Mouse (Mus musculus) left cerebral cortex, adult 2 months (tissue): ENCODE results near the gene Ctc1. TPM values are rescaled to one million over a fixed set of nuclear protein-coding genes. Genes with fewer than 3 reads are reported as not detected.
A peak's percentile ranks its signal among the peaks of the same experiment; 100 is the strongest.

Source experiments
- DNase-seq, 2 experiments: peaks; one replicate each; pipeline ENCODE4 v3.0.0; 2021 to 2022; ENCODE audit warnings: low spot score in 2 of 2, mixed read lengths in 1 of 2; ENCODE audit errors: extremely low spot score in 1 of 2
- H3K27ac ChIP-seq: fragments of 200-600 bp; 2 replicates; pipeline ENCODE4 v1.8.1; 2022
- H3K4me3 ChIP-seq: fragments of 200-600 bp; 2 replicates; pipeline ENCODE4 v1.8.1; 2022
- CTCF ChIP-seq: fragments of 200-600 bp; IDR thresholded peaks from 2 replicates; pipeline ENCODE4 v1.8.1; 2022; ENCODE audit warnings: antibody characterized with exemption, mild to moderate bottlenecking, moderate library complexity
- intact Hi-C: fragments of 180-260 bp; cut with DNase I; formaldehyde crosslinking; loops from one replicate; pipeline ENCODE4 v1.15.1; 2025
- total RNA-seq, 2 experiments: library from RNA; stranded (reverse); gene quantifications; 2 replicates each; pipeline ENCODE4 v1.2.3; 2021

The Ctc1 gene
- total RNA-seq, 2 experiments from 2014 or later, result 38.7 to 39.8 TPM

DNA sequence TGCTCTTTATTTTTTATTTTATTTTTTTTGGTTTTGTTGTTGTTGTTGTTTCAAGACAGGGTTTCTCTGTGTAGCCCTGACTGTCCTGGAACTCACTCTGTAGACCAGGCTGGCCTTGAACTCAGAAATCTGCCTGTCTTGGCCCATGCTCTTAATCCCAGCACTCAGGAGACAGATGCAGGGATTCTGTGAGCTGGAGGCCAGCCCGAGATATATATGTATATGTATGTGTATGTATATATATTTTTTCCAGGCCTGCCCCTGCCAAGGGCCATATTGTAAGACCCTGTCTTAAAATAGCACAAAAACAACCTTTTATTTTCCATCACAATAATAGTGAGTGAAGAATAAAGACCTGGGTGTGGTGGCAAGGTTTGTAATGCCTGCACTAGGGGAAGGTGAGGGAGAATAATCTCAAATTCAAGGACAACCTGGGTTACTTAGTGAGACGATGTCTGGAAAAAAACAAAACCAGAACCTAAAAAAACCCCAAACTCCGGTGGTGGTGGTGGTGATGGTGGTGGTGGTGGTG lies 49.7 kb downstream of the Ctc1 start:
- TF ChIP-seq CTCF, result no peak
- intact Hi-C loops, result no loop called here
- Histone ChIP-seq H3K4me3 (no peak overlapping the region), H3K27ac (no peak overlapping the region)
- DNase-seq, result no peak

DNA sequence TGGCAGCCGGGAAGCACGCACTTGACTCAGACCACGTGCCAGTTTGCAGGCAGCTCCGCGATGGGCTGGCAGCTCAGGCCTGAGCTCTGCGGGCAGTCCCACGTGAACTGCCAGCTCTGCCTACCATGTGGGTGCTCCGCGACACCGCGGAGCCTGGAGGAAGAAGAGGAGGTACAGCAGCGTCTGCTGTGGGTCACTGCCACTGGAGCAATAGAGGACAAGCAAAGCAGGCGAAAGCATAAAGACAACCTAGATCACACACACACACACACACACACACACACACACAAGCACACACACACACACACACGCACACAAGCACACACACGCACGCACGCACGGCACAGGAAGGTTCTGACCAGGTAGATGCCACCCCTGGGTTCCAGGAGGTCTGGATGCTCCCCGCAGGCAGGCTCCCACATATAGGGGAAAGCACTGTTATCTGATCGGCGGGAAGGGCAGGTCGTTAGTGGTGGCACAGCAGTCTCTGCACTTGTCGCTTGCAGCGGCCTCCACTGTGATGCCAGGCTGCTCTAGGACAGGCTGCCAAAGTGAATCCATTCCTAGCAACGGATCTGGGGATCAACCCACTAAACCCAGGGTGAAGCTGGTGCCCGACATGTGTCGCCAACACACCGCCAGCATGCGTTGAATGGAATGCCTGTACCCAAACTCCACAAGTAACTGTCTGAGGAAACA lies 50.6 kb downstream of the Ctc1 start:
- no peak for TF ChIP-seq CTCF
- DNase-seq, result peak; percentile 57 to 59
- peak overlapping the region; percentile 40 for H3K4me3 ChIP-seq
- intact Hi-C loops, result no loop called here
- H3K27ac ChIP-seq, result peak overlapping the region; percentile 65

DNA sequence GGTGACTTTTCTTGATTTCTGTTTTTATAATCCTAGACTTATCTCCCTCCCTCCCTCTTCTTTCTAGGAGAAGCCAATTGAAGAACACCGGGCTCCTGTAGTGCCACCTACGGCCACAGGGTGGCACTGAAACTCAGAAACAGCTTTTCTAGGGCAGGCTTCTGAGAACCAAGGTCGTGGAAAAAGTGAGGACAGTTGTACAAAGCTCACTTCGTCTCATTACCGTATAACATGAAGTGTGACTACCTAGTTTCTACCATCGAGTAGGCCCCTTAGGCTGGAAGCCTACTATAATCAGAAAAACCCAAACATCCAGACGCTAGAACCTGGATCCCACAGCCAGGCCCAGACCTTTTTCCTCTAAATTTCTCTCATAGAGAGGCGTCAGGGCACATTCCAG lies 51.2 kb downstream of the Ctc1 start:
- TF ChIP-seq CTCF, result peak; percentile 94
- intact Hi-C loops, result loop anchor here (1.0 kb wide), 1 partner anchor 54 kb away; no protein-coding TSS in a partner anchor
- Histone ChIP-seq H3K4me3 (no peak overlapping the region; the same call in 1 of the 2 replicates), H3K27ac (peak overlapping the region; percentile 70)
- DNase-seq, result peak; percentile 86 to 91

GRCm38 (mm10) chr11:69067601-69068000 lies 51.9 kb downstream of the Ctc1 start:
- intact Hi-C loops, result loop anchor here (1.0 kb wide), 1 partner anchor 54 kb away; no protein-coding TSS in a partner anchor
- Histone ChIP-seq H3K27ac (peak overlapping the region; percentile 70; the same call in 1 of the 2 replicates), H3K4me3 (no peak overlapping the region)
- DNase-seq, result no peak
- TF ChIP-seq CTCF, result no peak

- intact Hi-C loops, result no loop called here
- no peak for TF ChIP-seq CTCF
- DNase-seq, result no peak
- H3K4me3 ChIP-seq, result peak overlapping the region; percentile 79
- H3K27ac ChIP-seq, result peak overlapping the region; percentile 92
Measured at GRCm38 (mm10) chr11:69070093-69070492, 54.4 kb downstream of the Ctc1 start.

DNA sequence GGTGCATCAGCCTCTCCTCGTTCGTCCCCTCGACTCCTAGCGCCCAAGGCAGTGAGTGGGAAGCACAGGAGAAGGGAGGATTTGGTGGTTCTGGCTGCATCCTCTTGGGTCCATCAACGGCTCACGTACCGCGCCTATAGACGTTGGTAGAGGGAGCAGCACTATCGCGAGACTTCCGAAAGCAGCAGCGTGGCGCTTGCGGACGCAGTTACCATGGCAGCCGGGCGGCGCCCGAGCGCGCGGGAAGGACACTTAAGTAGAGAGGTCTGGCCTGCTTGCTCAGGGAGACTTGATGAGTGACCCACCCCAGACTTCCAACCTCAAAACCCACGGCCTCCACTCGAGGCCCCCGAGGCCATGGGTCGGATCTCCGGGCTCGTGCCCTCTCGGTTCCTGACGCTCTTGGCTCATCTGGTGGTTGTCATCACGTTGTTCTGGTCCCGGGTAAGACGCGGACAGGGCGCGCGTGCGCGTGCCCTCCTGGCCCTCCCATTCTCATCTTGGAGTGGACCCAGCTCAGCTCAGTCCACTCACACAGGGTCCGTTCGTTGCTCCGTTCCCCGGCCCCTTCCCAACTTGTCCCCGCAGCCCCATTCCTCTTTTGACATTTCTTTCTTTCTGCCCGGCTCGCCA lies 55.0 kb downstream of the Ctc1 start, which contains the start of gene Tmem107:
Tmem107 (plus strand) TSS at position 217 of the 633 bp plus-strand sequence.
- intact Hi-C loops, result no loop called here
- peak within 1 kb of the TSS; percentile 92 for H3K27ac ChIP-seq

GRCm38 (mm10) chr11:69071262-69071661 lies 55.6 kb downstream of the Ctc1 start:
- peak overlapping the region; percentile 92 for H3K27ac ChIP-seq
- intact Hi-C loops, result no loop called here
- no peak for DNase-seq
- peak overlapping the region; percentile 79 for H3K4me3 ChIP-seq
- TF ChIP-seq CTCF, result no peak

More for the DNA sequence above, 55.0 kb downstream of the Ctc1 start, which contains the start of gene Tmem107:
- peak within 1 kb of the TSS; percentile 79 for H3K4me3 ChIP-seq
- TF ChIP-seq CTCF, result no peak
- peak; percentile 91 to 94 for DNase-seq

GRCm38 (mm10) chr11:69072234-69072633 lies 56.5 kb downstream of the Ctc1 start:
- intact Hi-C loops, result no loop called here
- Histone ChIP-seq H3K4me3 (no peak overlapping the region), H3K27ac (peak overlapping the region; percentile 100; the same call in 1 of the 2 replicates)
- no peak for DNase-seq
- TF ChIP-seq CTCF, result no peak

GRCm38 (mm10) chr11:69072666-69073064 lies 57.0 kb downstream of the Ctc1 start:
- no peak for DNase-seq
- TF ChIP-seq CTCF, result no peak
- Histone ChIP-seq H3K27ac (peak overlapping the region; percentile 100), H3K4me3 (peak overlapping the region; percentile 43)
- intact Hi-C loops, result loop anchor here (1.0 kb wide), 1 partner anchor 16 kb away; the partner anchor contains the start of gene Vamp2

- intact Hi-C loops, result loop anchor here (1.0 kb wide), 1 partner anchor 15 kb away; the partner anchor contains the start of gene Vamp2
- peak; percentile 66 to 84 for DNase-seq
- peak overlapping the region; percentile 100 for H3K27ac ChIP-seq
- TF ChIP-seq CTCF, result peak; percentile 14
- H3K4me3 ChIP-seq, result peak overlapping the region; percentile 43
Measured at GRCm38 (mm10) chr11:69073065-69073888, 57.6 kb downstream of the Ctc1 start.
